Mouse (Mus musculus) cortical plate, adult 2 months (tissue): ENCODE results near the gene Smyd2.

Experiments used
- CTCF ChIP-seq: fragments of 200-500 bp; IDR thresholded peaks from 2 replicates; pipeline ENCODE4 v1.5.1; 2011; ENCODE audit warnings: mild to moderate bottlenecking, control low read depth, low read length; ENCODE audit not compliant: insufficient read depth; ENCODE audit errors: extremely low read depth
- POLR2A ChIP-seq: fragments of 200-500 bp; IDR thresholded peaks from 2 replicates; pipeline ENCODE4 v1.6.1; 2011; ENCODE audit warnings: mild to moderate bottlenecking, low read length, control low read depth; ENCODE audit not compliant: insufficient read depth; ENCODE audit errors: extremely low read depth

- TF ChIP-seq POLR2A = no peak
- TF ChIP-seq CTCF = no peak
Observed at GRCm38 (mm10) chr1:189864301-189864700, 57.9 kb downstream of the Smyd2 start.
